Mouse (Mus musculus): ENCODE measurements at regions not wholly inside any gene's neighbourhood (a gene's known extent, or its start where the extent isn't known, plus 50 kb on each side); places are given as distances from the start of the nearest gene placed in this dataset.

GRCm38 (mm10) chr1:129180174-129180759 is 92.8 kb upstream of the Thsd7b start:
- peaks cover 0 to 4% of the 10 kb centered on the region in 2 experiments; a peak in 1 of 4 replicates for H3K4me1 ChIP-seq (ENCODE audit: control insufficient read depth in 1 of 2, insufficient read depth in 2 of 2)
- H3K79me2 ChIP-seq (replicated peaks; ENCODE audit: control insufficient read depth, extremely low read depth, insufficient read depth, poor library complexity, severe bottlenecking) = no peaks in the 10 kb centered on the region
- H3K27me3 ChIP-seq (replicated peaks) = no peaks in the 10 kb centered on the region
- no peak overlapping the region for H3K4me3 ChIP-seq (replicated peaks in 1 of 3; ENCODE audit: low read depth in 2 of 3, low read length in 2 of 3, poor library complexity in 1 of 3)
- H3K4me2 ChIP-seq (ENCODE audit: insufficient read depth, low read depth, poor library complexity, severe bottlenecking) = no peak overlapping the region
- no peak for TF ChIP-seq TCF12 (IDR thresholded peaks at IDR 0.05; ENCODE audit: low read depth, low read length)
- TF ChIP-seq ZC3H11A (IDR thresholded peaks at IDR 0.05; ENCODE audit: low read depth, low read length) = no peak
- no peak for TF ChIP-seq PAX5 (IDR thresholded peaks at IDR 0.05; ENCODE audit: low read length)
- no peak for TF ChIP-seq MAFK (IDR thresholded peaks at IDR 0.05; ENCODE audit: insufficient replicate concordance, low read length)
- TF ChIP-seq MAX (IDR thresholded peaks at IDR 0.05; ENCODE audit: low read length) = no peak
- no peak for TF ChIP-seq UBTF (IDR thresholded peaks at IDR 0.05; ENCODE audit: low read depth, low read length)
- no peak for TF ChIP-seq ZMIZ1 (IDR thresholded peaks at IDR 0.05; ENCODE audit: low read depth, low read length)
- no peak for TF ChIP-seq MYC (IDR thresholded peaks at IDR 0.05; ENCODE audit: low read depth, low read length)
- no peak for TF ChIP-seq RAD21 (IDR thresholded peaks at IDR 0.05; ENCODE audit: low read depth, low read length)
- in situ Hi-C loops (cut with MboI; ENCODE audit: low pct_ligation_motif_present, low pct_unique_long_range_greater_than_20kb, low sequenced_read_pairs) = no loop called here
- H3K9ac ChIP-seq (ENCODE audit: insufficient read depth, low read depth) = no peak overlapping the region
- dilution Hi-C loops (cut with MboI; ENCODE audit: extremely low pct_ligation_motif_present, extremely low pct_unique_long_range_greater_than_20kb, low sequenced_read_pairs) = no loop called here
- H3K9me3 ChIP-seq (replicated peaks; ENCODE audit: low read length) = no peaks in the 10 kb centered on the region
- no peak overlapping the region for H3K27ac ChIP-seq (ENCODE audit: insufficient read depth, low read depth)
- DNase-seq (ENCODE audit: extremely low read depth) = no peak
- H3K36me3 ChIP-seq (replicated peaks in 1 of 2; ENCODE audit: control insufficient read depth in 1 of 2, insufficient read depth in 1 of 2, low read length in 1 of 2) = no peaks in the 10 kb centered on the region

- no peak for DNase-seq (ENCODE audit: extremely low read depth)
- Histone ChIP-seq H3K36me3 (replicated peaks in 1 of 2; ENCODE audit: control insufficient read depth in 1 of 2, insufficient read depth in 1 of 2, low read length in 1 of 2) (no peaks in the 10 kb centered on the region), H3K9me3 (replicated peaks; ENCODE audit: low read length) (no peaks in the 10 kb centered on the region), H3K27me3 (replicated peaks) (no peaks in the 10 kb centered on the region), H3K4me1 (ENCODE audit: control insufficient read depth in 1 of 2, insufficient read depth in 2 of 2) (no peaks in the 10 kb centered on the region), H3K27ac (ENCODE audit: insufficient read depth, low read depth) (no peak overlapping the region), H3K9ac (ENCODE audit: insufficient read depth, low read depth) (no peak overlapping the region), H3K4me3 (replicated peaks in 1 of 3; ENCODE audit: low read depth in 2 of 3, low read length in 2 of 3, poor library complexity in 1 of 3) (no peak overlapping the region), H3K4me2 (ENCODE audit: insufficient read depth, low read depth, poor library complexity, severe bottlenecking) (no peak overlapping the region), H3K79me2 (replicated peaks; ENCODE audit: control insufficient read depth, extremely low read depth, insufficient read depth, poor library complexity, severe bottlenecking) (no peaks in the 10 kb centered on the region)
- TF ChIP-seq POLR2AphosphoS2 (IDR thresholded peaks at IDR 0.05; ENCODE audit: low read depth, low read length) (no peak), JUND (conservative IDR thresholded peaks at IDR 0.05; ENCODE audit: low read depth, low read length) (no peak), MXI1 (IDR thresholded peaks at IDR 0.05; ENCODE audit: low read depth, low read length) (no peak), BHLHE40 (IDR thresholded peaks at IDR 0.05; ENCODE audit: low read depth, low read length) (no peak), JUN (IDR thresholded peaks at IDR 0.05; ENCODE audit: insufficient read depth, low read depth, low read length) (no peak), EP300 (IDR thresholded peaks at IDR 0.05; ENCODE audit: low read length) (no peak), TCF12 (IDR thresholded peaks at IDR 0.05; ENCODE audit: low read depth, low read length) (no peak), CTCF (conservative IDR thresholded peaks at IDR 0.05 in 1 of 2, IDR thresholded peaks at IDR 0.05 in 1 of 2; ENCODE audit: low read depth in 2 of 2, low read length in 2 of 2) (no peak), KAT2A (IDR thresholded peaks at IDR 0.05; ENCODE audit: insufficient replicate concordance, low read length) (no peak), MEF2A (IDR thresholded peaks at IDR 0.05; ENCODE audit: borderline replicate concordance, low read depth, low read length) (no peak), ZMIZ1 (IDR thresholded peaks at IDR 0.05; ENCODE audit: low read depth, low read length) (no peak), GABPA (IDR thresholded peaks at IDR 0.05; ENCODE audit: insufficient replicate concordance, low read depth, low read length) (no peak), E2F4 (IDR thresholded peaks at IDR 0.05; ENCODE audit: insufficient replicate concordance, low read depth, low read length) (no peak)
- dilution Hi-C loops (cut with MboI; ENCODE audit: extremely low pct_ligation_motif_present, extremely low pct_unique_long_range_greater_than_20kb, low sequenced_read_pairs) (no loop called here), in situ Hi-C loops (cut with MboI; ENCODE audit: low pct_ligation_motif_present, low pct_unique_long_range_greater_than_20kb, low sequenced_read_pairs) (no loop called here)
These were observed 103.2 kb upstream of the Thsd7b start for GRCm38 (mm10) chr1:129169936-129170335.

Measured in CH12.LX (cell line).